Comparison of ENCODE assay signal across 13 mouse cellular contexts in genomic region chr8:87914247-87914967, GRCm38 (mm10). TPM values are rescaled to one million over a fixed set of nuclear protein-coding genes. Genes with fewer than 3 reads are reported as not detected.
DNase-seq lines count a peak whose midpoint lies in the region; ATAC-seq and TF ChIP-seq lines count a peak whose summit lies in the region.
"Had no signal": no experiment of that assay in that cellular context is flagged by ENCODE, and none has a peak within 500 bp of the region (broad histone marks: within the 10 kb centered on the region; RNA-seq: fewer than 3 reads in every experiment).

No protein-coding gene starts in this region.

- peaks cover 58% of the 10 kb centered on the region for H3K4me1 ChIP-seq in forebrain, embryonic 12.5 days
- peaks cover 6% of the 10 kb centered on the region for H3K4me1 ChIP-seq in forebrain, embryonic 14.5 days (ENCODE audit: control insufficient read depth, insufficient read depth, low read length)
- H3K4me1 ChIP-seq in hindbrain, embryonic 12.5 days: peaks cover 69% of the 10 kb centered on the region
- H3K4me1 ChIP-seq in hindbrain, postnatal 0 days (ENCODE audit: insufficient read depth, low read length): peaks cover 21% of the 10 kb centered on the region
- H3K4me1 ChIP-seq in midbrain, embryonic 10.5 days: peaks cover 89% of the 10 kb centered on the region
- peaks cover 31% of the 10 kb centered on the region for H3K4me1 ChIP-seq in midbrain, embryonic 15.5 days
- peaks cover 62% of the 10 kb centered on the region for H3K4me1 ChIP-seq in limb, embryonic 15.5 days

- 75% methylated on average over 6 of the region's 6 CpGs for WGBS in forebrain, embryonic 12.5 days
- WGBS in forebrain, embryonic 14.5 days: 74% methylated on average over 6 of the region's 6 CpGs
- 56% methylated on average over 6 of the region's 6 CpGs for WGBS in hindbrain, embryonic 12.5 days
- WGBS in hindbrain, postnatal 0 days: 54% methylated on average over 6 of the region's 6 CpGs
- 72% methylated on average over 6 of the region's 6 CpGs for WGBS in midbrain, embryonic 10.5 days
- 71% methylated on average over 6 of the region's 6 CpGs for whole genome bisulfite sequencing in midbrain, embryonic 15.5 days
- WGBS in limb, embryonic 15.5 days: 51% methylated on average over 6 of the region's 6 CpGs

- no peak for TF ChIP-seq CTCF in hindbrain, postnatal 0 days (IDR thresholded peaks at IDR 0.05; ENCODE audit: low read depth)

- H3K9ac ChIP-seq in forebrain, embryonic 12.5 days: no peak overlapping the region
- no peak overlapping the region for H3K9ac ChIP-seq in forebrain, embryonic 14.5 days (ENCODE audit: low read length)
- no peak overlapping the region for H3K9ac ChIP-seq in hindbrain, embryonic 12.5 days
- no peak overlapping the region for H3K9ac ChIP-seq in hindbrain, postnatal 0 days (replicated peaks; ENCODE audit: low read length)
- no peak overlapping the region for H3K9ac ChIP-seq in midbrain, embryonic 15.5 days
- H3K9ac ChIP-seq in limb, embryonic 15.5 days: no peak overlapping the region

- H3K36me3 ChIP-seq in forebrain, embryonic 12.5 days (replicated peaks): no peaks in the 10 kb centered on the region
- H3K36me3 ChIP-seq in forebrain, embryonic 14.5 days (ENCODE audit: control insufficient read depth, insufficient read depth, low read length): no peaks in the 10 kb centered on the region
- H3K36me3 ChIP-seq in hindbrain, embryonic 12.5 days: no peaks in the 10 kb centered on the region
- no peaks in the 10 kb centered on the region for H3K36me3 ChIP-seq in hindbrain, postnatal 0 days (ENCODE audit: insufficient read depth, low read length)
- H3K36me3 ChIP-seq in midbrain, embryonic 10.5 days: 0 out of 2 replicates have a peak, but pooled peaks cover 8% of the 10 kb centered on the region
- no peaks in the 10 kb centered on the region for H3K36me3 ChIP-seq in midbrain, embryonic 15.5 days (replicated peaks)
- no peaks in the 10 kb centered on the region for H3K36me3 ChIP-seq in limb, embryonic 15.5 days

- H3K27me3 ChIP-seq in forebrain, embryonic 12.5 days: no peaks in the 10 kb centered on the region
- no peaks in the 10 kb centered on the region for H3K27me3 ChIP-seq in forebrain, embryonic 14.5 days (replicated peaks; ENCODE audit: control insufficient read depth, insufficient read depth, low read length)
- H3K27me3 ChIP-seq in hindbrain, embryonic 12.5 days: no peaks in the 10 kb centered on the region
- no peaks in the 10 kb centered on the region for H3K27me3 ChIP-seq in hindbrain, postnatal 0 days (ENCODE audit: insufficient read depth, low read length)
- H3K27me3 ChIP-seq in midbrain, embryonic 10.5 days (ENCODE audit: low read depth, poor library complexity, severe bottlenecking): no peaks in the 10 kb centered on the region
- H3K27me3 ChIP-seq in midbrain, embryonic 15.5 days (replicated peaks): no peaks in the 10 kb centered on the region
- no peaks in the 10 kb centered on the region for H3K27me3 ChIP-seq in limb, embryonic 15.5 days

- DNase-seq in forebrain, embryonic 14.5 days (ENCODE audit: low spot score): no peak
- no peak for DNase-seq in hindbrain, postnatal 0 days (ENCODE audit: low spot score)
- DNase-seq in midbrain, embryonic 10.5 days (ENCODE audit: low spot score): no peak
- DNase-seq in cerebellum, adult 8-10 months: no peak
- DNase-seq: cerebellum, postnatal 36 days; thymus, postnatal 14 days had no signal

- H3K27ac ChIP-seq in forebrain, embryonic 12.5 days: 0 out of 2 replicates have a peak overlapping the region, but pooled peaks have one; percentile 53
- no peak overlapping the region for H3K27ac ChIP-seq in forebrain, embryonic 14.5 days (ENCODE audit: low read depth, low read length)
- H3K27ac ChIP-seq in hindbrain, embryonic 12.5 days: peak overlapping the region; percentile 35; the same call in 1 of the 2 replicates
- no peak overlapping the region for H3K27ac ChIP-seq in hindbrain, postnatal 0 days
- H3K27ac ChIP-seq in midbrain, embryonic 10.5 days (replicated peaks): peak overlapping the region; percentile 61; the same call in 1 of the 2 replicates
- no peak overlapping the region for H3K27ac ChIP-seq in midbrain, embryonic 15.5 days
- H3K27ac ChIP-seq in limb, embryonic 15.5 days: 0 out of 2 replicates have a peak overlapping the region, but pooled peaks have one; percentile 0
- H3K27ac ChIP-seq: kidney, postnatal 0 days; left cerebral cortex, adult 2 months had no signal

- ATAC-seq in forebrain, embryonic 12.5 days (ENCODE audit: low FRiP score): no peak
- ATAC-seq in forebrain, embryonic 14.5 days: no peak
- ATAC-seq in hindbrain, embryonic 12.5 days (ENCODE audit: low FRiP score): no peak
- no peak for ATAC-seq in hindbrain, postnatal 0 days
- no peak for ATAC-seq in midbrain, embryonic 15.5 days (replicated peaks)
- ATAC-seq in limb, embryonic 15.5 days (ENCODE audit: insufficient number of reproducible peaks, low FRiP score, low TSS enrichment, low read depth): no peak

- no peak overlapping the region for H3K4me2 ChIP-seq in forebrain, embryonic 12.5 days
- H3K4me2 ChIP-seq in forebrain, embryonic 14.5 days (ENCODE audit: low read length): no peak overlapping the region
- no peak overlapping the region for H3K4me2 ChIP-seq in hindbrain, embryonic 12.5 days (replicated peaks)
- H3K4me2 ChIP-seq in hindbrain, postnatal 0 days (ENCODE audit: low read depth, low read length): no peak overlapping the region
- no peak overlapping the region for H3K4me2 ChIP-seq in midbrain, embryonic 15.5 days
- no peak overlapping the region for H3K4me2 ChIP-seq in limb, embryonic 15.5 days

- H3K9me3 ChIP-seq in forebrain, embryonic 12.5 days: no peaks in the 10 kb centered on the region
- H3K9me3 ChIP-seq in forebrain, embryonic 14.5 days (replicated peaks; ENCODE audit: control insufficient read depth, low read length): no peaks in the 10 kb centered on the region
- no peaks in the 10 kb centered on the region for H3K9me3 ChIP-seq in hindbrain, embryonic 12.5 days (replicated peaks)
- H3K9me3 ChIP-seq in hindbrain, postnatal 0 days (ENCODE audit: low read length): no peaks in the 10 kb centered on the region
- H3K9me3 ChIP-seq in midbrain, embryonic 10.5 days (replicated peaks): no peaks in the 10 kb centered on the region
- no peaks in the 10 kb centered on the region for H3K9me3 ChIP-seq in midbrain, embryonic 15.5 days
- no peaks in the 10 kb centered on the region for H3K9me3 ChIP-seq in limb, embryonic 15.5 days

- no peak overlapping the region for H3K4me3 ChIP-seq in forebrain, embryonic 12.5 days (replicated peaks)
- H3K4me3 ChIP-seq in forebrain, embryonic 14.5 days (ENCODE audit: low read depth, low read length): no peak overlapping the region
- H3K4me3 ChIP-seq in hindbrain, embryonic 12.5 days: no peak overlapping the region
- H3K4me3 ChIP-seq in hindbrain, postnatal 0 days (ENCODE audit: low read length): no peak overlapping the region
- H3K4me3 ChIP-seq in midbrain, embryonic 10.5 days: no peak overlapping the region
- no peak overlapping the region for H3K4me3 ChIP-seq in midbrain, embryonic 15.5 days
- H3K4me3 ChIP-seq in limb, embryonic 15.5 days: no peak overlapping the region
- H3K4me3 ChIP-seq: left cerebral cortex, adult 2 months had no signal

RNA-seq across cellular contexts. Expression of gene Zfp423, which starts 45.0 kb away (rescaled TPM):
- polyA plus RNA-seq in forebrain, embryonic 12.5 days (2016; fragmentation: Nextera tagmentation; extraction: Ambion mirVana): 35.0 and 36.6 TPM in 2 replicates
- 26.4 and 27.9 TPM in 2 replicates for polyA plus RNA-seq in forebrain, embryonic 14.5 days (2014; fragmentation: Nextera tagmentation; extraction: Ambion mirVana)
- polyA plus RNA-seq in hindbrain, embryonic 12.5 days (2016; fragmentation: Nextera tagmentation; extraction: Ambion mirVana): 58.1 and 63.0 TPM in 2 replicates
- total RNA-seq in hindbrain, postnatal 0 days (2014; rRNA removed): 73.6 and 74.8 TPM in 2 replicates
- polyA plus RNA-seq in hindbrain, postnatal 0 days (2015; fragmentation: Nextera tagmentation; extraction: Ambion mirVana): 22.2 and 22.3 TPM in 2 replicates
- 24.8 and 29.7 TPM in 2 replicates for polyA plus RNA-seq in midbrain, embryonic 10.5 days (2016; fragmentation: Nextera tagmentation; extraction: Ambion mirVana)
- polyA plus RNA-seq in midbrain, embryonic 15.5 days (2015; fragmentation: Nextera tagmentation; extraction: Ambion mirVana): 35.1 and 35.7 TPM in 2 replicates
- polyA plus RNA-seq in limb, embryonic 15.5 days (2015; fragmentation: Nextera tagmentation; extraction: Ambion mirVana): 14.3 and 14.5 TPM in 2 replicates
- total RNA-seq: MEL had no signal

Comparison
In these comparisons a context has a peak if more than half of its experiments do, and no peak if none do; other contexts are left out.
1. H3K27ac ChIP-seq: peak in forebrain, embryonic 12.5 days (single experiment), hindbrain, embryonic 12.5 days (single experiment), midbrain, embryonic 10.5 days (single experiment) and limb, embryonic 15.5 days (single experiment); none in forebrain, embryonic 14.5 days (single experiment), hindbrain, postnatal 0 days (single experiment) and midbrain, embryonic 15.5 days (single experiment).